Mouse (Mus musculus) heart, embryonic 16.5 days (tissue): ENCODE data around the gene Gm45808. TPM values are rescaled to one million over a fixed set of nuclear protein-coding genes. Genes with fewer than 3 reads are reported as not detected.
A peak's percentile ranks its signal among the peaks of the same experiment; 100 is the strongest.

Source experiments
- ATAC-seq: fragments of 200-750 bp; cut with Nextera tagmentation; replicated peaks from 2 replicates; pipeline ENCODE4 v1.8.0; 2017; ENCODE audit warnings: moderate number of reproducible peaks; ENCODE audit not compliant: insufficient read depth, low FRiP score; ENCODE audit errors: extremely low read depth
- H3K27ac ChIP-seq: fragments of 300-500 bp; sonication (generic); 2 replicates; pipeline ENCODE4 v1.5.1; 2014; ENCODE audit warnings: mild to moderate bottlenecking, low read length, control low read depth, moderate library complexity
- H3K27me3 ChIP-seq: fragments of 300-500 bp; sonication (generic); 2 replicates; pipeline ENCODE4 v1.6.1; 2014; ENCODE audit warnings: low read length, mixed read lengths; ENCODE audit not compliant: control insufficient read depth, insufficient read depth
- H3K36me3 ChIP-seq: fragments of 300-500 bp; sonication (generic); 2 replicates; pipeline ENCODE4 v1.6.1; 2014; ENCODE audit not compliant: control insufficient read depth, insufficient read depth
- H3K4me1 ChIP-seq: fragments of 300-500 bp; sonication (generic); 2 replicates; pipeline ENCODE4 v1.6.1; 2014; ENCODE audit warnings: low read length, mixed read lengths; ENCODE audit not compliant: control insufficient read depth, insufficient read depth
- H3K4me2 ChIP-seq: fragments of 300-500 bp; sonication (generic); 2 replicates; pipeline ENCODE4 v1.6.1; 2014; ENCODE audit warnings: low read depth, mild to moderate bottlenecking, control low read depth, low read length
- H3K4me3 ChIP-seq: fragments of 300-500 bp; sonication (generic); 2 replicates; pipeline ENCODE4 v1.5.1; 2014; ENCODE audit warnings: mild to moderate bottlenecking, control low read depth, low read length
- H3K9ac ChIP-seq: fragments of 300-500 bp; sonication (generic); 2 replicates; pipeline ENCODE4 v1.6.1; 2014; ENCODE audit warnings: low read length, control low read depth
- H3K9me3 ChIP-seq: fragments of 300-500 bp; sonication (generic); replicated peaks from 2 replicates; pipeline ENCODE4 v1.6.1; 2016; ENCODE audit warnings: low read length; ENCODE audit not compliant: control insufficient read depth
- WGBS: fragments of 180-500 bp; shearing (Covaris S2); extraction: QIAGEN DNeasy Blood & Tissue Kit; methylation state at CpG from one replicate; pipeline ENCODE4 v1.1.7; 2014; 5-methylcytosine and 5-hydroxymethylcytosine counted together
- polyA plus RNA-seq: library from polyadenylated mRNA; unstranded; fragments of >200 nt; fragmentation: Nextera tagmentation; extraction: Ambion mirVana; gene quantifications from 2 replicates; pipeline ENCODE4 v1.2.1, GENCODE M21; 2015

The Gm45808 gene
- polyA plus RNA-seq, 1 experiment from 2014 or later, result not detected

DNA sequence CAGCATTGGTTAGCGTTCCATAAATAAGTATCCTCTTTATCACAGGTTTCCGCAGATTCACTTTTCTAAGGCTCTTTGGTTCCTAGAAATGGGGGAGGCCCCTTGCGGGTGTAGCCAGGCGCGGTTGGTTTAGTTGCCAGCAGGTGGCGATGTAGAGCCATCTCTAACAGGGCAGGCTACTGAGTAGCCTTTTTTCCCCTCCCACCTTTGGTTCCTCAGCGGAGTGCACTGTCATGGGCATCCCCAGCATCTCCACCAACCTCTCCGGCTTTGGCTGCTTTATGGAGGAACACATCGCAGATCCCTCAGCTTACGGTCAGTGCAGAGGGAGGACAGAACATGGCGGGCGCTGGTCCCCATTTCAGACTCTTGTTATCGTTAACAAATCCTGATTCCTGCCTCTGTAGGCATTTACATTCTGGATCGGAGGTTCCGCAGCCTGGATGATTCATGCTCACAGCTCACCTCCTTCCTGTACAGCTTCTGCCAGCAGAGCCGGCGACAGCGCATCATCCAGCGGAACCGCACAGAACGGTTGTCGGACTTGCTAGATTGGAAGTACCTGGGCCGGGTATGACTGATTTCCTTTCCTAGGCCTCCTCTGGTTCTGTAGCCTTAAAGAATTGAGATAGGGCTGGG lies 35.1 kb downstream of the Gm45808 start:
- Histone ChIP-seq H3K4me3 (no peak overlapping the region), H3K36me3 (peaks cover 40% of the 10 kb centered on the region), H3K27ac (no peak overlapping the region), H3K27me3 (no peaks in the 10 kb centered on the region), H3K9me3 (no peaks in the 10 kb centered on the region), H3K4me2 (no peak overlapping the region), H3K4me1 (peaks cover 10% of the 10 kb centered on the region), H3K9ac (no peak overlapping the region)
- ATAC-seq, result peak; percentile 63; the same call in 1 of the 2 replicates
- 54% methylated on average over 23 of the region's 23 CpGs for WGBS

- ATAC-seq, result no peak
- no peaks in the 10 kb centered on the region for H3K9me3 ChIP-seq
- WGBS, result 88% methylated on average over 1 of the region's 1 CpGs
These were observed 36.6 kb downstream of the Gm45808 start for GRCm38 (mm10) chr7:45449974-45450373.

DNA sequence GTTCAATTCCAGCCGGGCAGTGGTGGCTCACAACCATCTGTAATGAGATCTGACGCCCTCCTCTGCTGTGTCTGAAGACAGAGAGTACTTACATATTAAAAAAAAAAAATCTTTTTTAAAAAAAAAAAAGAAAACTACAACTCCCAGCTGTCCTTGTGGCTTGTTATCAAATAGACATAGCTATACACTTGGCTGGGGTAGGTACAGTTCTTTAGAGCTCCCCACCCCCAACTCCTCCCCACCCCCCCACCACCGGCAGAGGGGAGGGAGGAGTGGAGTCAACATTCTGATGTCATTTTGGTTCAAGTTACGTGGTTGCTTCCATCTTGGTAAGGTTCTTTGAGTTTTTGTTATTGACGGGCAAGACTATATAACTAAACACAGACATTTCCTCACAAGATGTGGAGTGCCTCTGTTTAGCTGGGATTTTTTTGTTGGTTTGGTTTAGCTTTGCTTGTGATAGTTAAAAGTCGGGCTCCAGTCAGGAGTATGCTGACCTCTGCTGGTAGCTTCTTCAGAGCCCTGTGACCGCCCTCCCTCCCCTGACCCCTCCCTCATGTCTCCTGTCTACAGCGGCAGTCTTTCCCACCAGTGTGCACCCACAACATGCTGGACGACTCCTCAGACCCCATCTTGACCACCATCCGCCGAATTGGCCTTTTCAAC lies 39.2 kb downstream of the Gm45808 start:
- 35% methylated on average over 11 of the region's 11 CpGs for WGBS
- H3K4me1 ChIP-seq, result peaks cover 6% of the 10 kb centered on the region
- no peak overlapping the region for H3K4me3 ChIP-seq
- H3K27ac ChIP-seq, result no peak overlapping the region
- no peak overlapping the region for H3K9ac ChIP-seq
- no peaks in the 10 kb centered on the region for H3K27me3 ChIP-seq
- H3K4me2 ChIP-seq, result no peak overlapping the region
- H3K36me3 ChIP-seq, result peaks cover 41% of the 10 kb centered on the region
- H3K9me3 ChIP-seq, result no peaks in the 10 kb centered on the region
- no peak for ATAC-seq

More at GRCm38 (mm10) chr7:45449974-45450373, 36.6 kb downstream of the Gm45808 start:
- no peaks in the 10 kb centered on the region for H3K27me3 ChIP-seq
- no peak overlapping the region for H3K9ac ChIP-seq
- peaks cover 36% of the 10 kb centered on the region for H3K36me3 ChIP-seq
- no peak overlapping the region for H3K4me2 ChIP-seq
- H3K4me3 ChIP-seq, result no peak overlapping the region
- H3K27ac ChIP-seq, result no peak overlapping the region
- peaks cover 6% of the 10 kb centered on the region for H3K4me1 ChIP-seq

DNA sequence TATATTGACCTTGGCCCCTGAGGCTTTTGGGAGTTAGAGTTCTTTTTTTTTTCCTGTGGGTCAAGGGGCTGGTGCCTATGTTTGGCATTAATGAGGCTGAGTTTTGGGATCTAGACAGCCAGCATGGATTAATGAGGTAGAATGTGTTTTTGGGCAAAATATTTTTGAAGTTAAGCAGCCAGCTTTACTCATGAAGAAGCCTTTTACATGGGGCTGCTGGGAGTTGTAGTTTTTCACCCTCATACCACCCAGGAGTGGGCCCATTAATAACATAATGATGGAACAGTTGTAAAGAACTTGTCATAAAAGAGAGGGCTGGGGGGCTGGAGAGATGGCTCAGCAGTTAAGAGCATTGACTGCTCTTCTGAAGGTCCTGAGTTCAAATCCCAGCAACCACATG lies 40.0 kb downstream of the Gm45808 start:
- no peak for ATAC-seq
- no peak overlapping the region for H3K4me2 ChIP-seq
- H3K4me1 ChIP-seq, result peaks cover 6% of the 10 kb centered on the region
- no peak overlapping the region for H3K27ac ChIP-seq
- no peak overlapping the region for H3K4me3 ChIP-seq
- H3K27me3 ChIP-seq, result no peaks in the 10 kb centered on the region
- H3K9ac ChIP-seq, result no peak overlapping the region
- H3K9me3 ChIP-seq, result no peaks in the 10 kb centered on the region
- peaks cover 39% of the 10 kb centered on the region for H3K36me3 ChIP-seq

DNA sequence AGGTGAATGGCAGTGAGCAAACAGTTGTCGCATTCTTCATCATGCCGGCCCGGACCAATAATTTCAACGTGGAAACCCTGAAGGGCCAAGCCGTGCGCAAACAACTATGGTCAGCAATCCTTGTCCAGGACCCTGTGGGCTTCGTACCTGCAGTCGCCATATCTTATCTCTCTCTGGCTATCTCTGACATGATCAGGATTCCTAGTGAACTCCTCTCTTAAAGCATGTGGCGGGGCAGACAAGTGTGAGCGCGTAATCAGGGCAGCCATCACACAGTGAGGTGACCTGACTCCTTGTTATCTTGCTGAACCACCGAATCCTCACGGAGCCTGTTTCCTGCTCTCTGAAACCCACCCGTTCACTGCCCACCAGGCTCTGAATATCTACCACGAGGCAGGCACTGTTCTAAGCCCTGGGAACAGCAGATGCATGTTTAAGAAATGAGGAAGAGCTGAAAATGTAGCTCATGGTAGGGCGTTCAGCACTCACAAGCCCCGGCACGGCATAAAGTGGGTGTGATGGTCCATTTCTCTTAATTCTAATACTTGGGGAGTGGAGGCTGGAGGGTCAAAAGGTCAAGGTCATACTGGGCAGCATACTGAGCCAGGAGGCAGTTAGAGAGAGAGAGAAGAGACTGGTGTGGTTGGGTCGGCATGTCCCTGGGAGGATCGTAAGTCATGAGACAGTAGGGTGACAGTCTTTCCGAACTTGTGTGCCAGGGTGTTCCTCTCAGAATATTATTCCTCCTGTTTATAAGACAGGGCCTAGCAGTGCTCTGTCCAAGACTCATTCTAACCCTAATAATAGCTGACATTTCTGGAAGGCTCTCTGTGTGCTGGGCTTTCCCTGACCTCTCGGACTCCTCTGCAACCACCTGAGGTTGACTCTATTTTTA lies 42.8 kb downstream of the Gm45808 start:
- Histone ChIP-seq H3K9ac (no peak overlapping the region), H3K4me3 (no peak overlapping the region), H3K27me3 (no peaks in the 10 kb centered on the region), H3K4me2 (no peak overlapping the region), H3K4me1 (peaks cover 6% of the 10 kb centered on the region), H3K36me3 (peaks cover 46% of the 10 kb centered on the region), H3K9me3 (no peaks in the 10 kb centered on the region), H3K27ac (no peak overlapping the region)
- no peak for ATAC-seq
- 74% methylated on average over 22 of the region's 22 CpGs for WGBS

DNA sequence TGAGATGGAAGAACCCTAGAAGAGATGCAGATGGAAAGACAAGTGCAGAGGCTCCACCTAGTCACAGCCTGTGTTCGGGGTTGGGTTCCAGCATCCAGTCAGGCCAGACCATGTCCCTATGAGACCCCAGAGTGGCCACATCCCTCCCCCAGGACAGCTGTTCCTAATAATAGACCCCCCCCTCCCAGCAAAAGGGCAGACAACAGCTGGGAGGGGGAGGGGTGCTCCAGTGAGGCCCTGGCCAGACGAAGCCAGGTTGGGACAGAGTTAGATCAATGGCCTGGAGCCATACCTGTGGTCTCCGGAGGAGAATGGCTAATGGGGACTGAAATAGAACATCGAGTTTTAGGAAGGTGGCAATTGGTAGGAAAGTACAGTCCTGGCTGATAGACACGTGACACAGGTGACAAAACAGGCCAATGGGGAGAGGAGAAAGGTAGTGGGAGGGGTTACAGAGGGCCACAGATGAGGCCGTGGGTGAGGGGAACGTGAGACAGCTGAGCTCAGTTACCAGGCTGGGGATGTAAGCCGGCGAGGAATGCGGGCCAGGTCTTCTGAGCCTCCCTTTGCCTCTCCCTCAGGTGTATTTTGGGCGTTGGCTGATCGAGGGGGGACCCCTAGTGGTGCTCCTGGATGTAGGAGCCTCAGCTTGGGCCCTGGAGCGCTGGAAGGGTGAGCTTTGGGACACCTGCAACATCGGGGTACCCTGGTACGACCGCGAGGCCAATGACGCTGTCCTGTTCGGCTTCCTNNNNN lies 48.9 kb downstream of the Gm45808 start, which contains the start of gene Ruvbl2:
Gene Ruvbl2 (minus strand): TSS at position 576 of the 756 bp plus-strand sequence.
- Histone ChIP-seq H3K4me2 (peak within 1 kb of the TSS; percentile 25), H3K9ac (peak within 1 kb of the TSS; percentile 47), H3K4me3 (no peak within 1 kb of the TSS), H3K27ac (no peak within 1 kb of the TSS), H3K36me3 (peaks cover 17% of the 10 kb centered on the region), H3K4me1 (peaks cover 34% of the 10 kb centered on the region), H3K27me3 (no peaks in the 10 kb centered on the region), H3K9me3 (no peaks in the 10 kb centered on the region)
- no peak for ATAC-seq
- WGBS, result 37% methylated on average over 19 of the region's 19 CpGs

GRCm38 (mm10) chr7:45437046-45437445 lies 49.6 kb downstream of the Gm45808 start:
- Histone ChIP-seq H3K4me2 (peak overlapping the region; percentile 25), H3K4me3 (no peak overlapping the region), H3K27me3 (no peaks in the 10 kb centered on the region), H3K9ac (peak overlapping the region; percentile 47), H3K36me3 (peaks cover 13% of the 10 kb centered on the region), H3K27ac (no peak overlapping the region), H3K9me3 (no peaks in the 10 kb centered on the region), H3K4me1 (peaks cover 35% of the 10 kb centered on the region)
- 43% methylated on average over 6 of the region's 6 CpGs for WGBS
- ATAC-seq, result no peak

- Histone ChIP-seq H3K9ac (peak overlapping the region; percentile 23; the same call in 1 of the 2 replicates), H3K27me3 (no peaks in the 10 kb centered on the region), H3K4me2 (peak overlapping the region; percentile 71), H3K36me3 (peaks cover 10% of the 10 kb centered on the region), H3K4me3 (no peak overlapping the region; the same call in 1 of the 2 replicates), H3K27ac (no peak overlapping the region), H3K4me1 (peaks cover 35% of the 10 kb centered on the region), H3K9me3 (no peaks in the 10 kb centered on the region)
- no peak for ATAC-seq
- WGBS, result 79% methylated on average over 5 of the region's 5 CpGs
These were observed 50.2 kb downstream of the Gm45808 start for GRCm38 (mm10) chr7:45436444-45436843.
